Mouse (Mus musculus): ENCODE results near the gene Clint1. TPM values are rescaled to one million over a fixed set of nuclear protein-coding genes. Genes with fewer than 3 reads are reported as not detected.
A peak's percentile ranks its signal among the peaks of the same experiment; 100 is the strongest.

Gene Clint1
- polyA plus RNA-seq, 1 experiment from 2014 or later, result 76.8 TPM

- no peaks in the 10 kb centered on the region for H3K79me2 ChIP-seq (ENCODE audit: inconsistent target)
- no peak overlapping the region for H3K4me3 ChIP-seq (ENCODE audit: inconsistent target)
- no peaks in the 10 kb centered on the region for H3K36me3 ChIP-seq (ENCODE audit: inconsistent target)
- WGBS (ENCODE audit: missing documents), result 87% methylated on average over 8 of the region's 9 CpGs
- H3K27ac ChIP-seq, result no peak overlapping the region
Measured at GRCm38 (mm10) chr11:45830743-45831310, 21.0 kb upstream of the Clint1 start.

GRCm38 (mm10) chr11:45831476-45832143 is 20.2 kb upstream of the Clint1 start:
- no peaks in the 10 kb centered on the region for H3K36me3 ChIP-seq (ENCODE audit: inconsistent target)
- no peaks in the 10 kb centered on the region for H3K79me2 ChIP-seq (ENCODE audit: inconsistent target)
- H3K27ac ChIP-seq, result no peak overlapping the region
- H3K4me3 ChIP-seq (ENCODE audit: inconsistent target), result no peak overlapping the region
- WGBS (ENCODE audit: missing documents), result 87% methylated on average over 15 of the region's 15 CpGs

GRCm38 (mm10) chr11:45835625-45836255 is 16.1 kb upstream of the Clint1 start:
- Histone ChIP-seq H3K36me3 (ENCODE audit: inconsistent target) (no peaks in the 10 kb centered on the region), H3K79me2 (ENCODE audit: inconsistent target) (no peaks in the 10 kb centered on the region), H3K4me3 (ENCODE audit: inconsistent target) (no peak overlapping the region), H3K27ac (no peak overlapping the region)
- 85% methylated on average over 4 of the region's 4 CpGs for WGBS (ENCODE audit: missing documents)

GRCm38 (mm10) chr11:45837257-45837817 is 14.5 kb upstream of the Clint1 start:
- WGBS (ENCODE audit: missing documents), result 87% methylated on average over 5 of the region's 5 CpGs
- no peaks in the 10 kb centered on the region for H3K79me2 ChIP-seq (ENCODE audit: inconsistent target)
- no peak overlapping the region for H3K27ac ChIP-seq
- no peaks in the 10 kb centered on the region for H3K36me3 ChIP-seq (ENCODE audit: inconsistent target)
- no peak overlapping the region for H3K4me3 ChIP-seq (ENCODE audit: inconsistent target)

GRCm38 (mm10) chr11:45838450-45838849 is 13.4 kb upstream of the Clint1 start:
- H3K27ac ChIP-seq, result no peak overlapping the region
- H3K79me2 ChIP-seq (ENCODE audit: inconsistent target), result no peaks in the 10 kb centered on the region
- no peak overlapping the region for H3K4me3 ChIP-seq (ENCODE audit: inconsistent target)
- 89% methylated on average over 3 of the region's 3 CpGs for WGBS (ENCODE audit: missing documents)
- H3K36me3 ChIP-seq (ENCODE audit: inconsistent target), result no peaks in the 10 kb centered on the region

- 62% methylated on average over 3 of the region's 3 CpGs for WGBS (ENCODE audit: missing documents)
- no peaks in the 10 kb centered on the region for H3K79me2 ChIP-seq (ENCODE audit: inconsistent target)
- H3K36me3 ChIP-seq (ENCODE audit: inconsistent target), result no peaks in the 10 kb centered on the region
- no peak overlapping the region for H3K27ac ChIP-seq
- H3K4me3 ChIP-seq (ENCODE audit: inconsistent target), result no peak overlapping the region
Measured at GRCm38 (mm10) chr11:45840332-45840731, 11.5 kb upstream of the Clint1 start.

GRCm38 (mm10) chr11:45846008-45846407 is 5.8 kb upstream of the Clint1 start:
- Histone ChIP-seq H3K27ac (no peak overlapping the region), H3K79me2 (ENCODE audit: inconsistent target) (no peaks in the 10 kb centered on the region), H3K36me3 (ENCODE audit: inconsistent target) (no peaks in the 10 kb centered on the region), H3K4me3 (ENCODE audit: inconsistent target) (no peak overlapping the region)
- WGBS (ENCODE audit: missing documents), result 96% methylated on average over 3 of the region's 3 CpGs

- H3K36me3 ChIP-seq (ENCODE audit: inconsistent target), result no peaks in the 10 kb centered on the region
- WGBS (ENCODE audit: missing documents), result 13% methylated on average over 7 of the region's 7 CpGs
- H3K4me3 ChIP-seq (ENCODE audit: inconsistent target), result no peak overlapping the region
- H3K27ac ChIP-seq, result no peak overlapping the region
- H3K79me2 ChIP-seq (ENCODE audit: inconsistent target), result no peaks in the 10 kb centered on the region
Measured at GRCm38 (mm10) chr11:45847548-45847947, 4.3 kb upstream of the Clint1 start.

- Histone ChIP-seq H3K79me2 (ENCODE audit: inconsistent target) (peaks cover 4% of the 10 kb centered on the region), H3K27ac (no peak overlapping the region)
- 92% methylated on average over 10 of the region's 12 CpGs for whole genome bisulfite sequencing (ENCODE audit: missing documents)
Measured at GRCm38 (mm10) chr11:45848253-45848652, 3.6 kb upstream of the Clint1 start.

GRCm38 (mm10) chr11:45849203-45849602 is 2.6 kb upstream of the Clint1 start:
- Histone ChIP-seq H3K4me3 (ENCODE audit: inconsistent target) (no peak overlapping the region), H3K27ac (no peak overlapping the region), H3K79me2 (ENCODE audit: inconsistent target) (peaks cover 14% of the 10 kb centered on the region), H3K36me3 (ENCODE audit: inconsistent target) (no peaks in the 10 kb centered on the region)
- 94% methylated on average over 4 of the region's 4 CpGs for WGBS (ENCODE audit: missing documents)

More at GRCm38 (mm10) chr11:45848253-45848652, 3.6 kb upstream of the Clint1 start:
- no peak overlapping the region for H3K4me3 ChIP-seq (ENCODE audit: inconsistent target)
- no peaks in the 10 kb centered on the region for H3K36me3 ChIP-seq (ENCODE audit: inconsistent target)

- H3K36me3 ChIP-seq (ENCODE audit: inconsistent target), result no peaks in the 10 kb centered on the region
- H3K27ac ChIP-seq, result no peak overlapping the region
- 94% methylated on average over 3 of the region's 3 CpGs for WGBS (ENCODE audit: missing documents)
- H3K4me3 ChIP-seq (ENCODE audit: inconsistent target), result no peak overlapping the region
- H3K79me2 ChIP-seq (ENCODE audit: inconsistent target), result peaks cover 20% of the 10 kb centered on the region
Measured at GRCm38 (mm10) chr11:45849859-45850258, 2.0 kb upstream of the Clint1 start.

- H3K79me2 ChIP-seq (ENCODE audit: inconsistent target), result peaks cover 25% of the 10 kb centered on the region
- WGBS (ENCODE audit: missing documents), result 82% methylated on average over 3 of the region's 3 CpGs
- H3K4me3 ChIP-seq (ENCODE audit: inconsistent target), result no peak overlapping the region
- H3K36me3 ChIP-seq (ENCODE audit: inconsistent target), result no peaks in the 10 kb centered on the region
- H3K27ac ChIP-seq, result no peak overlapping the region
Measured at GRCm38 (mm10) chr11:45850317-45850716, 1.5 kb upstream of the Clint1 start.

- H3K79me2 ChIP-seq (ENCODE audit: inconsistent target), result peaks cover 45% of the 10 kb centered on the region
- WGBS (ENCODE audit: missing documents), result under 1% methylated on average over 43 of the region's 58 CpGs
- H3K4me3 ChIP-seq (ENCODE audit: inconsistent target), result peak overlapping the region; percentile 66
- no peaks in the 10 kb centered on the region for H3K36me3 ChIP-seq (ENCODE audit: inconsistent target)
- peak overlapping the region; percentile 75 for H3K27ac ChIP-seq
Measured at GRCm38 (mm10) chr11:45852124-45852994, 508 bp downstream of the Clint1 start.

- Histone ChIP-seq H3K4me3 (ENCODE audit: inconsistent target) (peak overlapping the region; percentile 66), H3K27ac (peak overlapping the region; percentile 75), H3K79me2 (ENCODE audit: inconsistent target) (peaks cover 51% of the 10 kb centered on the region), H3K36me3 (ENCODE audit: inconsistent target) (no peaks in the 10 kb centered on the region)
- WGBS (ENCODE audit: missing documents), result 0% methylated on average over 6 of the region's 6 CpGs
Measured at GRCm38 (mm10) chr11:45852995-45853317, 1.1 kb downstream of the Clint1 start.

Data from macrophage (primary cell).